Mouse (Mus musculus): ENCODE results near the gene Rin3. TPM values are rescaled to one million over a fixed set of nuclear protein-coding genes. Genes with fewer than 3 reads are reported as not detected.

The Rin3 gene
- 2.3 and 3.8 TPM in 2 replicates for total RNA-seq (2012; rRNA removed)

GRCm38 (mm10) chr12:102282763-102283482 is at the start of gene Rin3:
Gene Rin3 (plus strand): TSS chr12:102283048.
- no peak within 1 kb of the TSS for H3K27ac ChIP-seq (ENCODE audit: insufficient read depth, low read depth, low read length, poor library complexity, severe bottlenecking)
- H3K4me3 ChIP-seq (ENCODE audit: insufficient read depth in 1 of 2, low read depth in 1 of 2, low read length in 2 of 2, poor library complexity in 1 of 2, severe bottlenecking in 1 of 2) = peak within 1 kb of the TSS; percentile 71 to 73; a peak in 3 of 4 replicates
- TF ChIP-seq MAFK (IDR thresholded peaks at IDR 0.05; ENCODE audit: insufficient read depth, low read depth, low read length) (no peak), CHD2 (IDR thresholded peaks at IDR 0.05; ENCODE audit: low read depth, low read length) (no peak), ZNF384 (IDR thresholded peaks at IDR 0.05; ENCODE audit: low read depth, low read length) (no peak), HCFC1 (IDR thresholded peaks at IDR 0.05; ENCODE audit: borderline replicate concordance, insufficient read depth, low read length) (no peak), ZC3H11A (IDR thresholded peaks at IDR 0.05; ENCODE audit: borderline replicate concordance, low read depth, low read length) (no peak)
- no peaks in the 10 kb centered on the region for H3K36me3 ChIP-seq (ENCODE audit: control insufficient read depth, insufficient read depth, low read length, poor library complexity, severe bottlenecking)
- DNase-seq (ENCODE audit: low read depth, low spot score) = no peak
- peaks cover 4% of the 10 kb centered on the region for H3K9me3 ChIP-seq (ENCODE audit: control insufficient read depth, insufficient read depth, low read depth, low read length)
- no peaks in the 10 kb centered on the region for H3K4me1 ChIP-seq (ENCODE audit: control insufficient read depth in 2 of 2, insufficient read depth in 2 of 2, low read length in 2 of 2, poor library complexity in 1 of 2)
- in situ Hi-C loops (cut with MboI; ENCODE audit: low sequenced_read_pairs in 2 of 2, unreplicated experiment in 2 of 2) = no loop called here
- peak within 1 kb of the TSS; percentile 50 for H3K9ac ChIP-seq (ENCODE audit: insufficient read depth, low read depth, low read length, poor library complexity, severe bottlenecking)

- in situ Hi-C loops (cut with MboI; ENCODE audit: low sequenced_read_pairs in 2 of 2, unreplicated experiment in 2 of 2) = no loop called here
- no peaks in the 10 kb centered on the region for H3K9me3 ChIP-seq (ENCODE audit: control insufficient read depth, insufficient read depth, low read depth, low read length)
- no peaks in the 10 kb centered on the region for H3K36me3 ChIP-seq (ENCODE audit: control insufficient read depth, insufficient read depth, low read length, poor library complexity, severe bottlenecking)
- H3K4me3 ChIP-seq (ENCODE audit: insufficient read depth in 1 of 2, low read depth in 1 of 2, low read length in 2 of 2, poor library complexity in 1 of 2, severe bottlenecking in 1 of 2) = no peak overlapping the region
- H3K27ac ChIP-seq (ENCODE audit: insufficient read depth, low read depth, low read length, poor library complexity, severe bottlenecking) = no peak overlapping the region
- DNase-seq (ENCODE audit: low read depth, low spot score) = no peak
- H3K4me1 ChIP-seq (ENCODE audit: control insufficient read depth in 2 of 2, insufficient read depth in 2 of 2, low read length in 2 of 2, poor library complexity in 1 of 2) = no peaks in the 10 kb centered on the region
- TF ChIP-seq MAFK (IDR thresholded peaks at IDR 0.05; ENCODE audit: insufficient read depth, low read depth, low read length) (no peak), CHD2 (IDR thresholded peaks at IDR 0.05; ENCODE audit: low read depth, low read length) (no peak), ZNF384 (IDR thresholded peaks at IDR 0.05; ENCODE audit: low read depth, low read length) (no peak), ZC3H11A (IDR thresholded peaks at IDR 0.05; ENCODE audit: borderline replicate concordance, low read depth, low read length) (no peak), HCFC1 (IDR thresholded peaks at IDR 0.05; ENCODE audit: borderline replicate concordance, insufficient read depth, low read length) (no peak)
- no peak overlapping the region for H3K9ac ChIP-seq (ENCODE audit: insufficient read depth, low read depth, low read length, poor library complexity, severe bottlenecking)
These were observed 47.3 kb upstream of the Rin3 start for GRCm38 (mm10) chr12:102235551-102235950.

GRCm38 (mm10) chr12:102236317-102236716 is 46.5 kb upstream of the Rin3 start:
- in situ Hi-C loops (cut with MboI; ENCODE audit: low sequenced_read_pairs in 2 of 2, unreplicated experiment in 2 of 2) = no loop called here
- TF ChIP-seq MAFK (IDR thresholded peaks at IDR 0.05; ENCODE audit: insufficient read depth, low read depth, low read length) (no peak), ZNF384 (IDR thresholded peaks at IDR 0.05; ENCODE audit: low read depth, low read length) (no peak), HCFC1 (IDR thresholded peaks at IDR 0.05; ENCODE audit: borderline replicate concordance, insufficient read depth, low read length) (no peak), CHD2 (IDR thresholded peaks at IDR 0.05; ENCODE audit: low read depth, low read length) (no peak), ZC3H11A (IDR thresholded peaks at IDR 0.05; ENCODE audit: borderline replicate concordance, low read depth, low read length) (no peak)
- no peaks in the 10 kb centered on the region for H3K9me3 ChIP-seq (ENCODE audit: control insufficient read depth, insufficient read depth, low read depth, low read length)
- DNase-seq (ENCODE audit: low read depth, low spot score) = no peak
- no peaks in the 10 kb centered on the region for H3K4me1 ChIP-seq (ENCODE audit: control insufficient read depth in 2 of 2, insufficient read depth in 2 of 2, low read length in 2 of 2, poor library complexity in 1 of 2)
- no peak overlapping the region for H3K27ac ChIP-seq (ENCODE audit: insufficient read depth, low read depth, low read length, poor library complexity, severe bottlenecking)
- H3K4me3 ChIP-seq (ENCODE audit: insufficient read depth in 1 of 2, low read depth in 1 of 2, low read length in 2 of 2, poor library complexity in 1 of 2, severe bottlenecking in 1 of 2) = no peak overlapping the region
- no peak overlapping the region for H3K9ac ChIP-seq (ENCODE audit: insufficient read depth, low read depth, low read length, poor library complexity, severe bottlenecking)
- H3K36me3 ChIP-seq (ENCODE audit: control insufficient read depth, insufficient read depth, low read length, poor library complexity, severe bottlenecking) = no peaks in the 10 kb centered on the region

GRCm38 (mm10) chr12:102242076-102242722 is 40.6 kb upstream of the Rin3 start:
- Histone ChIP-seq H3K9me3 (ENCODE audit: control insufficient read depth, insufficient read depth, low read depth, low read length) (no peaks in the 10 kb centered on the region), H3K36me3 (ENCODE audit: control insufficient read depth, insufficient read depth, low read length, poor library complexity, severe bottlenecking) (no peaks in the 10 kb centered on the region), H3K4me1 (ENCODE audit: control insufficient read depth in 2 of 2, insufficient read depth in 2 of 2, low read length in 2 of 2, poor library complexity in 1 of 2) (peaks cover 0 to 5% of the 10 kb centered on the region in 2 experiments; a peak in 1 of 4 replicates), H3K27ac (ENCODE audit: insufficient read depth, low read depth, low read length, poor library complexity, severe bottlenecking) (no peak overlapping the region), H3K9ac (ENCODE audit: insufficient read depth, low read depth, low read length, poor library complexity, severe bottlenecking) (no peak overlapping the region), H3K4me3 (ENCODE audit: insufficient read depth in 1 of 2, low read depth in 1 of 2, low read length in 2 of 2, poor library complexity in 1 of 2, severe bottlenecking in 1 of 2) (no peak overlapping the region)
- DNase-seq (ENCODE audit: low read depth, low spot score) = no peak
- in situ Hi-C loops (cut with MboI; ENCODE audit: low sequenced_read_pairs in 2 of 2, unreplicated experiment in 2 of 2) = no loop called here
- no peak for TF ChIP-seq HCFC1 (IDR thresholded peaks at IDR 0.05; ENCODE audit: borderline replicate concordance, insufficient read depth, low read length)
- TF ChIP-seq ZC3H11A (IDR thresholded peaks at IDR 0.05; ENCODE audit: borderline replicate concordance, low read depth, low read length) = no peak
- TF ChIP-seq MAFK (IDR thresholded peaks at IDR 0.05; ENCODE audit: insufficient read depth, low read depth, low read length) = no peak
- no peak for TF ChIP-seq CHD2 (IDR thresholded peaks at IDR 0.05; ENCODE audit: low read depth, low read length)
- no peak for TF ChIP-seq ZNF384 (IDR thresholded peaks at IDR 0.05; ENCODE audit: low read depth, low read length)
